Mouse (Mus musculus): Measurements from ENCODE around the gene Dscaml1. TPM values are rescaled to one million over a fixed set of nuclear protein-coding genes. Genes with fewer than 3 reads are reported as not detected.

The Dscaml1 gene
- polyA plus RNA-seq, 1 experiment: 1.3 TPM

DNA sequence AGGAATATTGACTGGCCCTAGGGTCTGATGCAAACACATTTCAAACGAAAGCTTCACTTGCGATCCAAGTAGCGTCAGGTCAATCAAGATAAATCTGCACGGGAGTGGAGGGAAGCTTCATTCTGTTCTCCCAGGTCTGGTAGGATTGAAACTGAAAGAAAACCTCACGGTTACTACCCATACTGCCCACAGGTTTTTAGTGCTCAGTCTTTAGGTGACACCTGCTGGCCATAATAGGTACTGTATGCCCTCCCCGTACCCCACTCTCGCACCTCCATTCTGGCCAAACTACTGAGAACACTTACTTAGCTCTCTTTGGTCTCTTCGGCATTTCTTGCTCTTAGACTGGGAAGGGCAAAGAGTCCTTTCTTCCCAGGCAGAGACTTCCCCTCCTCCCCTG lies 9.2 kb upstream of the Dscaml1 start:
- Histone ChIP-seq H3K27me3 (ENCODE audit: control insufficient read depth, insufficient read depth, low read length) (no peaks in the 10 kb centered on the region), H3K4me3 (ENCODE audit: extremely low read depth, insufficient read depth, insufficient read length) (peak overlapping the region; percentile 58), H3K36me3 (ENCODE audit: control insufficient read depth, insufficient read depth, low read length) (no peaks in the 10 kb centered on the region), H3K27ac (ENCODE audit: insufficient read depth, low read length) (no peak overlapping the region), H3K4me1 (ENCODE audit: control insufficient read depth, insufficient read depth, insufficient read length) (no peaks in the 10 kb centered on the region; the same call in 1 of the 2 replicates)
- peak; percentile 53; the same call in 1 of the 2 replicates for TF ChIP-seq CTCF (IDR thresholded peaks at IDR 0.05; ENCODE audit: extremely low read depth, insufficient read depth, insufficient read length, insufficient replicate concordance)
- TF ChIP-seq POLR2A (IDR thresholded peaks at IDR 0.05; ENCODE audit: low read depth, low read length): no peak
- DNase-seq (ENCODE audit: low read depth in 1 of 2, low spot score in 2 of 2): peak; percentile 64 to 70
- WGBS: 4% methylated on average over 8 of the region's 8 CpGs

DNA sequence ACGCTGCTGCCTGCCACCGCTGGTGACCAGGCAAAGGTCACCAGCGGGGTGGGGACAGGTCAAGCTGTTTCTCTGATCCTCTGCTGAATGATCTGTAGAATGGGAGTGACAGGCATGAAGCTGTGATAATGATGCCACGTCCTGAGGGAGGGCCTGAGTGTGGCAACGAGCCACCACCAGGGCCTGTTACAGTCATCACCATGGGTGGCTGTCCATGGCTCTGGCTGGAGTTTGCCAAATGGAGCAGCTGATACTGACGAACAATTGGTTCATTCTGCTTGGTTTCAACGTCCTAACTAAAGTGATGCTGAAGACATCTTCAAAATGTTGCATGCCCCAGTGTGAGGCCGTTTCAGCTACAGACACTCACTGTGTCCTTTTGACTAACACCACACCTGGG lies 8.2 kb upstream of the Dscaml1 start:
- H3K27me3 ChIP-seq (ENCODE audit: control insufficient read depth, insufficient read depth, low read length): no peaks in the 10 kb centered on the region
- 82% methylated on average over 8 of the region's 8 CpGs for WGBS
- H3K27ac ChIP-seq (ENCODE audit: insufficient read depth, low read length): no peak overlapping the region
- no peak for TF ChIP-seq POLR2A (IDR thresholded peaks at IDR 0.05; ENCODE audit: low read depth, low read length)
- TF ChIP-seq CTCF (IDR thresholded peaks at IDR 0.05; ENCODE audit: extremely low read depth, insufficient read depth, insufficient read length, insufficient replicate concordance): no peak
- DNase-seq (ENCODE audit: low read depth in 1 of 2, low spot score in 2 of 2): no peak
- H3K4me3 ChIP-seq (ENCODE audit: extremely low read depth, insufficient read depth, insufficient read length): no peak overlapping the region
- no peaks in the 10 kb centered on the region for H3K36me3 ChIP-seq (ENCODE audit: control insufficient read depth, insufficient read depth, low read length)
- H3K4me1 ChIP-seq (ENCODE audit: control insufficient read depth, insufficient read depth, insufficient read length): no peaks in the 10 kb centered on the region; the same call in 1 of the 2 replicates

DNA sequence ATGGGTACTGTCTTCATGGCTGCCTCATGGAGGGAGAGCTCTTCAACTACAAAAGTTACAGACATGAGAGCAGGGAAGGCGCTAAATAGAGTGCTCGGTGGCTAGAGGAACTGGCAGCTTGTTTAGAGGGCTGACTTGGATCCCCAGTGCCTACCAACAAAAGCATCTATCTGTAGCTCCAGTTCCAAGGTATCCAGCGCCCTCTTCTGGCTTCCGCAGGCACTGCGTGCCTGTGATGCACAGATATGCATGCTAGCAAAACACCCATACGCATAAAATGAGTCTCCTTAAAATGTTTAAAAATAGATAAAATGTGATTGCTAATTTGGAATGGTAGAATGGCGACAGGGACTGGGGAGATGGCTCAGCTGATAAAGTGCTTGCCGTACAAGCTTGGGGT lies 5.2 kb upstream of the Dscaml1 start:
- Histone ChIP-seq H3K4me1 (ENCODE audit: control insufficient read depth, insufficient read depth, insufficient read length) (no peaks in the 10 kb centered on the region; the same call in 1 of the 2 replicates), H3K27me3 (ENCODE audit: control insufficient read depth, insufficient read depth, low read length) (no peaks in the 10 kb centered on the region), H3K36me3 (ENCODE audit: control insufficient read depth, insufficient read depth, low read length) (no peaks in the 10 kb centered on the region), H3K27ac (ENCODE audit: insufficient read depth, low read length) (no peak overlapping the region), H3K4me3 (ENCODE audit: extremely low read depth, insufficient read depth, insufficient read length) (no peak overlapping the region)
- TF ChIP-seq POLR2A (IDR thresholded peaks at IDR 0.05; ENCODE audit: low read depth, low read length) (no peak), CTCF (IDR thresholded peaks at IDR 0.05; ENCODE audit: extremely low read depth, insufficient read depth, insufficient read length, insufficient replicate concordance) (no peak)
- WGBS: 79% methylated on average over 8 of the region's 8 CpGs
- no peak for DNase-seq (ENCODE audit: low read depth in 1 of 2, low spot score in 2 of 2)

DNA sequence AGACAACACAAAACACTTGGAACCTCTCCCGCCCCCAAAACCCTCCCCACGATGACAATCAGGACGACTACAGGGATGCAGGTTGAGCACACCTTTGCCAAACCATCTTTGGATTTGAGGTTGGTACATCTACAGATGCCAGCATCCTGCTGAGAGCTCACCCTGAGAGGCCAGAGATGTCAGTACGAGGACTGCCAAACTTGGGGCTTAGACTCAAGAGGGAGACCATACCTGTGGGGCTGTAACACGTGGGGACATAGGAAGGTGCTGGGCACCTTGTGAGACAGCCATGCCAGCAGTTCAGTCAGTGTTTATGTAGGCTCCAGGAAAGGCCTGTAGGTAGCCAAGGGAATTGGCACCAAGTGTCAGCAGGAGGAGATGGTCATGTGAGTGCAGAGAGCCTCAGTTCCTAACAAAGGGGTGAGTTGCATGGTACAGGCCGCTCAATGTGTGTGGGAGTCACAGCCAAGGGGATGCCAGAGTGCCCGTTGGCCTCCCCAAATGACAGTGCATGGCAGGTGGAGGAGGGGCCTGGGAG lies 3.6 kb upstream of the Dscaml1 start:
- Histone ChIP-seq H3K27me3 (ENCODE audit: control insufficient read depth, insufficient read depth, low read length) (no peaks in the 10 kb centered on the region), H3K36me3 (ENCODE audit: control insufficient read depth, insufficient read depth, low read length) (no peaks in the 10 kb centered on the region)

DNA sequence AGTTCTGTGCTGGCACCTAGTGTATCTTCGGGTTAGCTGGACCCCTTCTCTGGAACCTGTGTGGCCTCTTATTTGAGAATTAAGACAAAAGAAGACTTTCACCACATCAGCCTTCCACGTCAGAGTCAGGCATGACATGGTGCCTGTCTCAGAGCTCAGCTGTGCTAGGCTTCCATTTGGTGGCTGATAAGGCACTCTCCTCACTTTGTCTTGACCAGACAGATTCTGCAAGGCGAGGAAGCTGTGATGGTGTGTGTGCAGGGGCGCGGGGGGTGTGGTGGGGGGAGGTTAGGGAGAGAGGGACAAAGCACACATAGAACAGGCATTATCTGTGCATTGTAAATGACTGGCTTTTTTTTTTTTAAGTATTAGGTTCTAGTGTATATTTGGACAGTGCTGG lies 3.0 kb downstream of the Dscaml1 start:
- DNase-seq (ENCODE audit: low read depth in 1 of 2, low spot score in 2 of 2): no peak
- H3K27ac ChIP-seq (ENCODE audit: insufficient read depth, low read length): no peak overlapping the region
- H3K36me3 ChIP-seq (ENCODE audit: control insufficient read depth, insufficient read depth, low read length): no peaks in the 10 kb centered on the region
- no peak for TF ChIP-seq CTCF (IDR thresholded peaks at IDR 0.05; ENCODE audit: extremely low read depth, insufficient read depth, insufficient read length, insufficient replicate concordance)
- no peak for TF ChIP-seq POLR2A (IDR thresholded peaks at IDR 0.05; ENCODE audit: low read depth, low read length)
- H3K4me1 ChIP-seq (ENCODE audit: control insufficient read depth, insufficient read depth, insufficient read length): no peaks in the 10 kb centered on the region
- H3K4me3 ChIP-seq (ENCODE audit: extremely low read depth, insufficient read depth, insufficient read length): no peak overlapping the region
- 28% methylated on average over 5 of the region's 5 CpGs for WGBS
- H3K27me3 ChIP-seq (ENCODE audit: control insufficient read depth, insufficient read depth, low read length): peaks cover 14% of the 10 kb centered on the region

More for the DNA sequence above, 3.6 kb upstream of the Dscaml1 start:
- DNase-seq (ENCODE audit: low read depth in 1 of 2, low spot score in 2 of 2): no peak
- Histone ChIP-seq H3K27ac (ENCODE audit: insufficient read depth, low read length) (no peak overlapping the region), H3K4me3 (ENCODE audit: extremely low read depth, insufficient read depth, insufficient read length) (no peak overlapping the region), H3K4me1 (ENCODE audit: control insufficient read depth, insufficient read depth, insufficient read length) (no peaks in the 10 kb centered on the region)
- 84% methylated on average over 7 of the region's 7 CpGs for WGBS
- TF ChIP-seq CTCF (IDR thresholded peaks at IDR 0.05; ENCODE audit: extremely low read depth, insufficient read depth, insufficient read length, insufficient replicate concordance) (no peak), POLR2A (IDR thresholded peaks at IDR 0.05; ENCODE audit: low read depth, low read length) (no peak)

DNA sequence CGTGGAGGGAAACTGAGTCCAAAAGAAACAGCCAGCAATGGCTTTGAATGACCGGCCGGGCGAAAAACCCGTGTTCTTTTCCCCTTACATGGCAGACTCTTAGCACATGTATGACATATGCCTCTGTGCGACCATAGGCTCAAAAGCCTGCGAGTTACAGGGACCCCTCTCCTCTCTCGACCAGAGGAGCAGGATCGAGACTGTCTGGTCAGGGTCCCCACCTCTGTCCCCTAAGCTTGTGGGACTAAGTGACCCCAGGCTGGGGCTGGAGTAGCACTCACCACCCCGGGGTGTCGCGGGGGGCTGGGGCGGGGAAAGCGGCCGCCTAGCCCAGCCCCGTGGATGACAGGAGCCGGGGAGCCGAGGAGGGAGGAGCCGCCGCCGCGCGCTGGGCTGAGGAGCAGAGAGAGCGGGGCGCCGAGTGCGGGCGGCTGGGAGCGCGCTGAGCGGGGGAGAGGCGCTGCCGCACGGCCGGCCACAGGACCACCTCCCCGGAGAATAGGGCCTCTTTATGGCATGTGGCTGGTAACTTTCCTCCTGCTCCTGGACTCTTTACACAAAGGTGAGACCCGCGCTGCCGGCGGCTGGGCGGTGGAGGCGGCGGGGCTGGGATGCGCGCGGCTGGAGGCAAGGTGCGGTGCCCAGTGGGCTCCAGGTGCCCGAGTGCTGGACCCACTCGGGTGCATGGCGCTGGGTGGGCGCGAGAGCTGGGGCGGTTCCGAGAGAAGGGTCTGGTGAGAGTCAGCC lies 3.7 kb downstream of the Dscaml1 start:
- WGBS: 5% methylated on average over 52 of the region's 54 CpGs
- Histone ChIP-seq H3K36me3 (ENCODE audit: control insufficient read depth, insufficient read depth, low read length) (no peaks in the 10 kb centered on the region), H3K4me1 (ENCODE audit: control insufficient read depth, insufficient read depth, insufficient read length) (no peaks in the 10 kb centered on the region), H3K4me3 (ENCODE audit: extremely low read depth, insufficient read depth, insufficient read length) (no peak overlapping the region), H3K27ac (ENCODE audit: insufficient read depth, low read length) (no peak overlapping the region), H3K27me3 (ENCODE audit: control insufficient read depth, insufficient read depth, low read length) (peaks cover 14% of the 10 kb centered on the region)
- no peak for DNase-seq (ENCODE audit: low read depth in 1 of 2, low spot score in 2 of 2)
- TF ChIP-seq POLR2A (IDR thresholded peaks at IDR 0.05; ENCODE audit: low read depth, low read length) (no peak), CTCF (IDR thresholded peaks at IDR 0.05; ENCODE audit: extremely low read depth, insufficient read depth, insufficient read length, insufficient replicate concordance) (no peak)

DNA sequence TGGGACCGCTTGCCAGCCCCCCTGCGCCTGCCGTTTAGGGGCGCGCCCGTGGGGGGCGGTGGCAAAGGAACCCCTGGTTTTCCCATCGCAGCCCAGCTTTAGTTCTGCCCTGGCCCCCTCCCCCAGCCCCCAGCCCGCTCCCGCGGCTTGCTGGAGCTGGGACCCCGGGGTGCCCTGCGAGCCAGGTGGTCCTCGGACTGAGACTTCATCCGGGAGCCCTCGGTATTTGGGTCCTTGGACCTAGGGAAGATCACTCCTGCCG lies 4.2 kb downstream of the Dscaml1 start:
- Histone ChIP-seq H3K4me3 (ENCODE audit: extremely low read depth, insufficient read depth, insufficient read length) (no peak overlapping the region), H3K27ac (ENCODE audit: insufficient read depth, low read length) (no peak overlapping the region), H3K36me3 (ENCODE audit: control insufficient read depth, insufficient read depth, low read length) (no peaks in the 10 kb centered on the region), H3K27me3 (ENCODE audit: control insufficient read depth, insufficient read depth, low read length) (peaks cover 14% of the 10 kb centered on the region), H3K4me1 (ENCODE audit: control insufficient read depth, insufficient read depth, insufficient read length) (no peaks in the 10 kb centered on the region)
- WGBS: 14% methylated on average over 14 of the region's 17 CpGs
- no peak for TF ChIP-seq CTCF (IDR thresholded peaks at IDR 0.05; ENCODE audit: extremely low read depth, insufficient read depth, insufficient read length, insufficient replicate concordance)
- no peak for TF ChIP-seq POLR2A (IDR thresholded peaks at IDR 0.05; ENCODE audit: low read depth, low read length)
- no peak for DNase-seq (ENCODE audit: low read depth in 1 of 2, low spot score in 2 of 2)
